Mouse (Mus musculus): ENCODE data around the gene Adamts1. TPM values are rescaled to one million over a fixed set of nuclear protein-coding genes. Genes with fewer than 3 reads are reported as not detected.

Adamts1 gene
- polyA plus RNA-seq (2012; rRNA removed), result 10.9 and 18.5 TPM in 2 replicates

GRCm38 (mm10) chr16:85802954-85803353 is at the start of gene Adamts1:
Adamts1 (minus strand) TSS chr16:85803113.

Other genes with a start within 250 kb of the Adamts1 start
- 2.2 and 2.6 TPM in 2 replicates for gene Cyyr1, start 249.7 kb downstream of the Adamts1 start, polyA plus RNA-seq (2012; rRNA removed)
- 1.6 and 2.6 TPM in 2 replicates for gene Adamts5, start 98.7 kb upstream of the Adamts1 start, polyA plus RNA-seq (2012; rRNA removed)

Measured in central nervous system, embryonic 14 days (tissue).